Mouse (Mus musculus): Measurements from ENCODE around the gene Ranbp1.

DNA sequence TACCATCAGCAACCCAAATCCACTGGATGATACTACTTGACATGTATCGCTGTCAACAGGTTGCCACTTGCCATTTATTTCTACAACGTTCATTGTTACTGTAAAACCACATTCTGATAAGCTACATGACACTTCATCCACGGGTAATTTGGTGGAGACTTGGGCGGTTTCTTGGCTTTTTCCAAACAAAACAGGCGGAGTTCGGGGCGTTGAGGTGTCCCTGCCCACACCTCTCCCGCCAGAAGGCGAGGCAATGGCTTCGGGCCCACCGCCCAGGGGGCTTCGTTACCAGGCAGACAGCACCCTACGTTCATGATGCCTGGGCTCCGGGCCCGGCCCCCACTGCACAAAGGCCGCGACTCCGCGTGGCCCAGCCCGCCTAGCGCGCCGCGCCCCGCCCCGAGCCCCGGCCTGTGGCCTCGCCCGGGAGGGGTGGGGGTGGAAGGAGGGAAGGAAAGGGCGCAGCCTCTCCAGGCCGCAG is 40.1 kb upstream of the Ranbp1 start:
- TF ChIP-seq CTCF (IDR thresholded peaks at IDR 0.05; ENCODE audit: low read depth), result no peak
- no peak for TF ChIP-seq EP300 (optimal IDR thresholded peaks at IDR 0.05)

Data from stomach, postnatal 0 days (tissue).